In the genomic region with DNA sequence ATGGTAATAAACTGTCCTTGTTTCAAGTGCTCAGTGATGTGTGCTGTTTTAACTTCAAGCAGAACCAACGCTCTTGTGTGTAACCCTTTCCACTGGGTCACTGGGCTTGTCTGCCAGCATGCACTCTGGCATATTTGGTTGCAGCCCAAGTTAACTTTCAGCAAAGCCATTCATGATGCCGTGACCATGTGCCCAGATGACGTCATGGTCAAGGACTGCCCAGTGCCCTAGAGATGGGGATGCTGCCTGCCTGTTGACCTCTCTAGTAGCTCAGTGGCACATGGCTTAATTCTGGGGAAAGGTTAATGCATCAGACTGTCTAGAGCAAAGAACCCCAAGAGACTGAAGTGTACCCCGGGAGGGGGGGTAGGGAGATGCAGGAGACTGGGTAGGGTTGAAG, we compare ENCODE assay signal across 17 mouse cellular contexts. TPM values are rescaled to one million over a fixed set of nuclear protein-coding genes. Genes with fewer than 3 reads are reported as not detected.
DNase-seq lines count a peak whose midpoint lies in the region; ATAC-seq lines count a peak whose summit lies in the region.
"Had no signal": no experiment of that assay in that cellular context is flagged by ENCODE, and none has a peak within 500 bp of the region (broad histone marks: within the 10 kb centered on the region; RNA-seq: fewer than 3 reads in every experiment).

No protein-coding gene starts in this region.

- no peak overlapping the region for H3K4me3 ChIP-seq in kidney, embryonic 16.5 days (ENCODE audit: low read length)
- no peak overlapping the region for H3K4me3 ChIP-seq in forebrain, embryonic 16.5 days (replicated peaks; ENCODE audit: low read length)
- H3K4me3 ChIP-seq: forebrain, embryonic 10.5 days; midbrain, embryonic 10.5 days; neural tube, embryonic 12.5 days had no signal

- no peak for ATAC-seq in kidney, embryonic 16.5 days (ENCODE audit: low FRiP score, low TSS enrichment)
- ATAC-seq in forebrain, embryonic 16.5 days = no peak

- no peaks in the 10 kb centered on the region for H3K36me3 ChIP-seq in kidney, embryonic 16.5 days (ENCODE audit: insufficient read depth, low read length)
- no peaks in the 10 kb centered on the region for H3K36me3 ChIP-seq in forebrain, embryonic 16.5 days (ENCODE audit: control insufficient read depth, insufficient read depth)
- H3K36me3 ChIP-seq: forebrain, embryonic 10.5 days; midbrain, embryonic 10.5 days; neural tube, embryonic 12.5 days had no signal

- no peaks in the 10 kb centered on the region for H3K9me3 ChIP-seq in kidney, embryonic 16.5 days (ENCODE audit: low read length)
- H3K9me3 ChIP-seq in forebrain, embryonic 16.5 days (ENCODE audit: control insufficient read depth, low read length) = no peaks in the 10 kb centered on the region
- H3K9me3 ChIP-seq: forebrain, embryonic 10.5 days; midbrain, embryonic 10.5 days; neural tube, embryonic 12.5 days had no signal

- H3K27me3 ChIP-seq in kidney, embryonic 16.5 days (ENCODE audit: insufficient read depth, low read length) = no peaks in the 10 kb centered on the region
- no peaks in the 10 kb centered on the region for H3K27me3 ChIP-seq in forebrain, embryonic 16.5 days (replicated peaks; ENCODE audit: control insufficient read depth, insufficient read depth, low read length)
- H3K27me3 ChIP-seq: neural tube, embryonic 12.5 days had no signal

- DNase-seq in heart, adult 18-20 months = peak; percentile 62 to 84
- DNase-seq in heart, postnatal 25 days (ENCODE audit: low spot score) = no peak
- peak; percentile 84 to 85 for DNase-seq in kidney, adult 8-10 months
- DNase-seq in adrenal gland, postnatal 14 days = peak; percentile 64
- peak; percentile 74 for DNase-seq in kidney, postnatal 14 days
- DNase-seq: B cell, adult 2 months; cerebellum, adult 2 months; cerebellum, postnatal 36 days; gastrocnemius, postnatal 14 days; right cerebral cortex, adult 18-20 months had no signal

- H3K9ac ChIP-seq in kidney, embryonic 16.5 days (replicated peaks; ENCODE audit: low read length) = no peak overlapping the region
- no peak overlapping the region for H3K9ac ChIP-seq in forebrain, embryonic 16.5 days (replicated peaks; ENCODE audit: low read depth, low read length)
- H3K9ac ChIP-seq: liver, embryonic 14.5 days; neural tube, embryonic 12.5 days had no signal

- H3K27ac ChIP-seq in kidney, embryonic 16.5 days (ENCODE audit: low read length) = no peak overlapping the region
- no peak overlapping the region for H3K27ac ChIP-seq in forebrain, embryonic 16.5 days (ENCODE audit: low read length)
- H3K27ac ChIP-seq: forebrain, embryonic 10.5 days; liver, embryonic 14.5 days; macrophage; midbrain, embryonic 10.5 days; neural tube, embryonic 12.5 days had no signal

- 73% methylated on average over 4 of the region's 4 CpGs for WGBS in kidney, embryonic 16.5 days
- 90% methylated on average over 4 of the region's 4 CpGs for WGBS in forebrain, embryonic 16.5 days

- no peak overlapping the region for H3K4me2 ChIP-seq in kidney, embryonic 16.5 days (replicated peaks; ENCODE audit: low read depth, low read length)
- H3K4me2 ChIP-seq in forebrain, embryonic 16.5 days (ENCODE audit: low read length) = no peak overlapping the region
- H3K4me2 ChIP-seq: neural tube, embryonic 12.5 days had no signal

- intact Hi-C loops in heart, postnatal 25 days (cut with DNase I) = no loop called here

- peaks cover 16% of the 10 kb centered on the region for H3K4me1 ChIP-seq in kidney, embryonic 16.5 days (ENCODE audit: insufficient read depth, low read length)
- peaks cover 11% of the 10 kb centered on the region for H3K4me1 ChIP-seq in forebrain, embryonic 16.5 days (replicated peaks; ENCODE audit: control insufficient read depth, insufficient read depth, low read length)

RNA-seq across cellular contexts. Expression of gene Gadd45g, which starts 24.7 kb away (rescaled TPM):
- total RNA-seq in heart, adult 18-20 months (2021) = 10 to 100 TPM; 11.7 to 13.8 TPM
- 10 to 100 TPM; 11.6 to 21.6 TPM for total RNA-seq in heart, postnatal 25 days (2021)
- polyA plus RNA-seq in kidney, embryonic 16.5 days (2015; fragmentation: Nextera tagmentation; extraction: Ambion mirVana) = 45.8 and 48.5 TPM in 2 replicates
- total RNA-seq in adrenal gland, postnatal 14 days (2021) = 51.7 and 63.2 TPM in 2 replicates
- polyA plus RNA-seq in forebrain, embryonic 16.5 days (2015; fragmentation: Nextera tagmentation; extraction: Ambion mirVana) = 119 and 122 TPM in 2 replicates
